Mouse (Mus musculus) gastrocnemius, postnatal 4 days (tissue): ENCODE measurements around the gene Gm42906. TPM values are rescaled to one million over a fixed set of nuclear protein-coding genes. Genes with fewer than 3 reads are reported as not detected.

Experiments used
- DNase-seq, 2 experiments: peaks; one replicate each; pipeline ENCODE4 v3.0.0; 2021 to 2022; ENCODE audit warnings: low spot score in 2 of 2, mixed read lengths in 2 of 2
- total RNA-seq, 2 experiments: library from RNA; stranded (reverse); gene quantifications; 2 replicates each; pipeline ENCODE4 v1.2.3; 2021

The Gm42906 gene
- total RNA-seq, 2 experiments from 2014 or later = not detected

GRCm38 (mm10) chr5:151037871-151038270 lies 390.1 kb downstream of the Gm42906 start:
- no peak for DNase-seq

- no peak for DNase-seq
Observed at GRCm38 (mm10) chr5:151034715-151035512, 393.0 kb downstream of the Gm42906 start.

GRCm38 (mm10) chr5:151028906-151029305 lies 399.1 kb downstream of the Gm42906 start:
- no peak for DNase-seq

- no peak for DNase-seq
Observed at GRCm38 (mm10) chr5:151027171-151027570, 400.8 kb downstream of the Gm42906 start.

GRCm38 (mm10) chr5:151026069-151026468 lies 401.9 kb downstream of the Gm42906 start:
- no peak for DNase-seq

GRCm38 (mm10) chr5:151024483-151024882 lies 403.5 kb downstream of the Gm42906 start:
- DNase-seq = no peak

- DNase-seq = peak in 1 of 2 experiments; percentile 31
Observed at GRCm38 (mm10) chr5:151023461-151023860, 404.5 kb downstream of the Gm42906 start.

- no peak for DNase-seq
Observed at GRCm38 (mm10) chr5:151022939-151023338, 405.0 kb downstream of the Gm42906 start.

GRCm38 (mm10) chr5:151022026-151022425 lies 405.9 kb downstream of the Gm42906 start:
- DNase-seq = no peak

GRCm38 (mm10) chr5:151020831-151021230 lies 407.1 kb downstream of the Gm42906 start:
- DNase-seq = no peak

GRCm38 (mm10) chr5:151020031-151020820 lies 407.7 kb downstream of the Gm42906 start:
- no peak for DNase-seq

- DNase-seq = no peak
Observed at GRCm38 (mm10) chr5:151018959-151019358, 409.0 kb downstream of the Gm42906 start.

- DNase-seq = no peak
Observed at GRCm38 (mm10) chr5:151018450-151018849, 409.5 kb downstream of the Gm42906 start.

Other genes starting within 250 kb of the Gm42906 start
- 10 to 100 TPM; 37.6 to 43.0 TPM for gene Stard13, start 194.3 kb downstream of the Gm42906 start, total RNA-seq
- gene Vmn2r18, start 177.9 kb upstream of the Gm42906 start, total RNA-seq = not detected
- gene Rfc3, start 223.1 kb upstream of the Gm42906 start, total RNA-seq = 10 to 100 TPM; 18.4 to 27.2 TPM